Comparison of ENCODE assay signal across 8 mouse cellular contexts in genomic region chr6:54681746-54682428, GRCm38 (mm10). TPM values are rescaled to one million over a fixed set of nuclear protein-coding genes. Genes with fewer than 3 reads are reported as not detected.
DNase-seq lines count a peak whose midpoint lies in the region; ATAC-seq and TF ChIP-seq lines count a peak whose summit lies in the region.

No protein-coding gene starts in this region.

- peak overlapping the region; percentile 69 for H3K4me3 ChIP-seq in cerebellum, adult 2 months (replicated peaks; ENCODE audit: insufficient read depth, low read depth, low read length)
- H3K4me3 ChIP-seq in lung, postnatal 0 days (ENCODE audit: low read depth, low read length), result peak overlapping the region; percentile 74
- H3K4me3 ChIP-seq in forebrain, embryonic 14.5 days (ENCODE audit: low read depth, low read length), result peak overlapping the region; percentile 90
- H3K4me3 ChIP-seq in liver, embryonic 12.5 days, result peak overlapping the region; percentile 79
- H3K4me3 ChIP-seq in stomach, embryonic 14.5 days (ENCODE audit: low read depth, low read length), result peak overlapping the region; percentile 78

- DNase-seq in cerebellum, adult 2 months, result no peak
- DNase-seq in cerebellum, adult 9-10 months, result no peak
- DNase-seq in lung, postnatal 0 days (ENCODE audit: low spot score), result no peak
- DNase-seq in lung, adult 18-20 months, result no peak
- peak; percentile 61 for DNase-seq in forebrain, embryonic 14.5 days (ENCODE audit: low spot score)
- no peak for DNase-seq in frontal cortex, postnatal 25 days (ENCODE audit: low spot score in 2 of 2)

- no peaks in the 10 kb centered on the region for H3K27me3 ChIP-seq in cerebellum, adult 2 months (ENCODE audit: control insufficient read depth, insufficient read depth, low read length)
- H3K27me3 ChIP-seq in lung, postnatal 0 days (replicated peaks; ENCODE audit: insufficient read depth, low read length), result no peaks in the 10 kb centered on the region
- H3K27me3 ChIP-seq in forebrain, embryonic 14.5 days (replicated peaks; ENCODE audit: control insufficient read depth, insufficient read depth, low read length), result no peaks in the 10 kb centered on the region
- H3K27me3 ChIP-seq in liver, embryonic 12.5 days (replicated peaks), result peaks cover 47% of the 10 kb centered on the region
- no peaks in the 10 kb centered on the region for H3K27me3 ChIP-seq in stomach, embryonic 14.5 days (ENCODE audit: control insufficient read depth, insufficient read depth, low read length)

- no peak for TF ChIP-seq CTCF in cerebellum, adult 2 months (IDR thresholded peaks at IDR 0.05; ENCODE audit: borderline replicate concordance, insufficient read depth, low read depth, low read length)
- 0 out of 2 replicates have a peak, but pooled peaks have one; percentile 1 for TF ChIP-seq CTCF in lung, postnatal 0 days (IDR thresholded peaks at IDR 0.05)

- H3K4me1 ChIP-seq in cerebellum, adult 2 months (ENCODE audit: control insufficient read depth, insufficient read depth, low read length), result peaks cover 6% of the 10 kb centered on the region; the same call in 1 of the 2 replicates
- H3K4me1 ChIP-seq in lung, postnatal 0 days (ENCODE audit: insufficient read depth, low read depth, low read length), result peaks cover 5% of the 10 kb centered on the region; the same call in 1 of the 2 replicates
- peaks cover 9% of the 10 kb centered on the region for H3K4me1 ChIP-seq in forebrain, embryonic 14.5 days (ENCODE audit: control insufficient read depth, insufficient read depth, low read length)
- peaks cover 39% of the 10 kb centered on the region for H3K4me1 ChIP-seq in liver, embryonic 12.5 days
- no peaks in the 10 kb centered on the region; the same call in 1 of the 2 replicates for H3K4me1 ChIP-seq in stomach, embryonic 14.5 days (ENCODE audit: control insufficient read depth, insufficient read depth, low read length)

- no peak for TF ChIP-seq EP300 in lung, postnatal 0 days (IDR thresholded peaks at IDR 0.05)

- peak; percentile 75 for ATAC-seq in lung, postnatal 0 days
- ATAC-seq in forebrain, embryonic 14.5 days, result peak; percentile 67
- peak; percentile 61 for ATAC-seq in liver, embryonic 12.5 days
- no peak; the same call in 1 of the 2 replicates for ATAC-seq in stomach, embryonic 14.5 days (ENCODE audit: insufficient number of reproducible peaks, insufficient read depth, low FRiP score, low read depth)

- peak; percentile 46; the same call in 1 of the 2 replicates for TF ChIP-seq POLR2A in cerebellum, adult 2 months (IDR thresholded peaks at IDR 0.05; ENCODE audit: borderline replicate concordance, insufficient read depth, low read length)

- no peaks in the 10 kb centered on the region for H3K9me3 ChIP-seq in lung, postnatal 0 days (ENCODE audit: low read length)
- H3K9me3 ChIP-seq in forebrain, embryonic 14.5 days (replicated peaks; ENCODE audit: control insufficient read depth, low read length), result no peaks in the 10 kb centered on the region
- no peaks in the 10 kb centered on the region for H3K9me3 ChIP-seq in liver, embryonic 12.5 days (replicated peaks)
- H3K9me3 ChIP-seq in stomach, embryonic 14.5 days (ENCODE audit: control insufficient read depth, low read depth, low read length), result no peaks in the 10 kb centered on the region

- under 1% methylated on average over 61 of the region's 61 CpGs for whole genome bisulfite sequencing in cerebellum, adult 2 months
- whole genome bisulfite sequencing in lung, postnatal 0 days, result under 1% methylated on average over 47 of the region's 61 CpGs
- WGBS in forebrain, embryonic 14.5 days, result under 1% methylated on average over 61 of the region's 61 CpGs
- WGBS in liver, embryonic 12.5 days (ENCODE audit: insufficient replicate concordance), result under 1% methylated on average over 61 of the region's 61 CpGs
- under 1% methylated on average over 60 of the region's 61 CpGs for WGBS in stomach, embryonic 14.5 days

- H3K9ac ChIP-seq in lung, postnatal 0 days (replicated peaks; ENCODE audit: low read depth), result peak overlapping the region; percentile 56
- H3K9ac ChIP-seq in forebrain, embryonic 14.5 days (ENCODE audit: low read length), result peak overlapping the region; percentile 87
- peak overlapping the region; percentile 79 for H3K9ac ChIP-seq in liver, embryonic 12.5 days
- H3K9ac ChIP-seq in stomach, embryonic 14.5 days (replicated peaks; ENCODE audit: low read depth, low read length), result peak overlapping the region; percentile 47

- no peaks in the 10 kb centered on the region for H3K36me3 ChIP-seq in lung, postnatal 0 days (ENCODE audit: insufficient read depth, low read length)
- no peaks in the 10 kb centered on the region for H3K36me3 ChIP-seq in forebrain, embryonic 14.5 days (ENCODE audit: control insufficient read depth, insufficient read depth, low read length)
- H3K36me3 ChIP-seq in liver, embryonic 12.5 days, result no peaks in the 10 kb centered on the region
- H3K36me3 ChIP-seq in stomach, embryonic 14.5 days (ENCODE audit: control insufficient read depth, insufficient read depth, low read length), result no peaks in the 10 kb centered on the region

- peak overlapping the region; percentile 6 for H3K27ac ChIP-seq in cerebellum, adult 2 months (ENCODE audit: insufficient read depth, low read length)
- H3K27ac ChIP-seq in lung, postnatal 0 days (ENCODE audit: low read length), result peak overlapping the region; percentile 66
- peak overlapping the region; percentile 74 for H3K27ac ChIP-seq in forebrain, embryonic 14.5 days (ENCODE audit: low read depth, low read length)
- 0 out of 2 replicates have a peak overlapping the region, but pooled peaks have one; percentile 43 for H3K27ac ChIP-seq in liver, embryonic 12.5 days
- peak overlapping the region; percentile 33; the same call in 1 of the 2 replicates for H3K27ac ChIP-seq in stomach, embryonic 14.5 days (ENCODE audit: low read length)

- peak overlapping the region; percentile 93 for H3K4me2 ChIP-seq in lung, postnatal 0 days (replicated peaks; ENCODE audit: low read depth, low read length)
- peak overlapping the region; percentile 79 for H3K4me2 ChIP-seq in forebrain, embryonic 14.5 days (ENCODE audit: low read length)
- peak overlapping the region; percentile 100 for H3K4me2 ChIP-seq in liver, embryonic 12.5 days
- H3K4me2 ChIP-seq in stomach, embryonic 14.5 days (replicated peaks; ENCODE audit: low read depth, low read length), result peak overlapping the region; percentile 96

RNA-seq across cellular contexts. Expression of gene Mturn, which starts 0.5 kb away (rescaled TPM):
- 39.8 and 41.2 TPM in 2 replicates for polyA plus RNA-seq in cerebellum, adult 2 months (2012; rRNA removed)
- polyA plus RNA-seq in lung, postnatal 0 days (2015; fragmentation: Nextera tagmentation; extraction: Ambion mirVana), result 6.1 and 8.8 TPM in 2 replicates
- polyA plus RNA-seq in forebrain, embryonic 14.5 days (2014; fragmentation: Nextera tagmentation; extraction: Ambion mirVana), result 96.6 and 127 TPM in 2 replicates
- polyA plus RNA-seq in liver, embryonic 12.5 days (2016; fragmentation: Nextera tagmentation; extraction: Ambion mirVana), result 0.72 and 1.1 TPM in 2 replicates
- 10.3 and 10.8 TPM in 2 replicates for polyA plus RNA-seq in stomach, embryonic 14.5 days (2014; fragmentation: Nextera tagmentation; extraction: Ambion mirVana)

Comparison
In these comparisons a context has a peak if more than half of its experiments do, and no peak if none do; other contexts are left out.
1. H3K27ac ChIP-seq: peak in every context shown above with its lines; median percentile 74 in forebrain, embryonic 14.5 days; 66 in lung, postnatal 0 days; 43 in liver, embryonic 12.5 days; 33 in stomach, embryonic 14.5 days; 6 in cerebellum, adult 2 months.